Mouse (Mus musculus) kidney, adult 2 months (tissue): Measurements from ENCODE around the gene Snx29.

Experiments
- CTCF ChIP-seq: fragments of 200-500 bp; conservative IDR thresholded peaks from 2 replicates; pipeline ENCODE4 v1.5.1; 2011; ENCODE audit warnings: low read depth, mild to moderate bottlenecking, control low read depth, low read length, moderate library complexity, mixed read lengths; ENCODE audit not compliant: insufficient read depth, insufficient read length
- POLR2A ChIP-seq: fragments of 200-500 bp; IDR thresholded peaks from one replicate; pipeline ENCODE4 v1.6.1; 2011; ENCODE audit warnings: low read depth, low read length, control low read depth

GRCm38 (mm10) chr16:11305531-11305930 lies 17.2 kb upstream of the Snx29 start:
- TF ChIP-seq CTCF (no peak), POLR2A (no peak)
